ENCODE assay signal across 13 mouse cellular contexts in genomic region chr19:25097506-25097905, GRCm38 (mm10).
"Had no signal": no experiment of that assay in that cellular context is flagged by ENCODE, and none has a peak within 500 bp of the region (broad histone marks: within the 10 kb centered on the region; RNA-seq: fewer than 3 reads in every experiment).

No protein-coding gene starts in this region.

- H3K27me3 ChIP-seq: limb, embryonic 13.5 days; neural tube, embryonic 15.5 days had no signal

- H3K9ac ChIP-seq: limb, embryonic 13.5 days; liver, embryonic 14.5 days; lung, embryonic 14.5 days; neural tube, embryonic 15.5 days had no signal

- H3K27ac ChIP-seq: hindbrain, postnatal 0 days; kidney, postnatal 0 days; limb, embryonic 13.5 days; liver, embryonic 14.5 days; midbrain, embryonic 10.5 days; neural tube, embryonic 15.5 days had no signal

- H3K4me2 ChIP-seq: limb, embryonic 13.5 days; lung, embryonic 14.5 days; neural tube, embryonic 15.5 days had no signal

- H3K9me3 ChIP-seq: limb, embryonic 13.5 days; midbrain, embryonic 10.5 days; neural tube, embryonic 15.5 days had no signal

- H3K4me3 ChIP-seq: limb, embryonic 13.5 days; midbrain, embryonic 10.5 days; myocyte; neural tube, embryonic 15.5 days had no signal

- H3K36me3 ChIP-seq: limb, embryonic 13.5 days; midbrain, embryonic 10.5 days; neural tube, embryonic 15.5 days had no signal

- ATAC-seq: hindbrain, postnatal 0 days had no signal

- H3K4me1 ChIP-seq: neural tube, embryonic 15.5 days had no signal

- DNase-seq: left cerebral cortex, postnatal 4 days; midbrain, embryonic 14.5 days; right cerebral cortex, postnatal 4 days; spleen, adult 18-20 months; thymus, postnatal 36 days had no signal
